Mouse (Mus musculus): ENCODE results near the gene Gtf2a1. TPM values are rescaled to one million over a fixed set of nuclear protein-coding genes. Genes with fewer than 3 reads are reported as not detected.

Gene Gtf2a1
- total and polyA plus RNA-seq, 3 experiments = 19.2 to 34.5 (median 25.7) TPM

DNA sequence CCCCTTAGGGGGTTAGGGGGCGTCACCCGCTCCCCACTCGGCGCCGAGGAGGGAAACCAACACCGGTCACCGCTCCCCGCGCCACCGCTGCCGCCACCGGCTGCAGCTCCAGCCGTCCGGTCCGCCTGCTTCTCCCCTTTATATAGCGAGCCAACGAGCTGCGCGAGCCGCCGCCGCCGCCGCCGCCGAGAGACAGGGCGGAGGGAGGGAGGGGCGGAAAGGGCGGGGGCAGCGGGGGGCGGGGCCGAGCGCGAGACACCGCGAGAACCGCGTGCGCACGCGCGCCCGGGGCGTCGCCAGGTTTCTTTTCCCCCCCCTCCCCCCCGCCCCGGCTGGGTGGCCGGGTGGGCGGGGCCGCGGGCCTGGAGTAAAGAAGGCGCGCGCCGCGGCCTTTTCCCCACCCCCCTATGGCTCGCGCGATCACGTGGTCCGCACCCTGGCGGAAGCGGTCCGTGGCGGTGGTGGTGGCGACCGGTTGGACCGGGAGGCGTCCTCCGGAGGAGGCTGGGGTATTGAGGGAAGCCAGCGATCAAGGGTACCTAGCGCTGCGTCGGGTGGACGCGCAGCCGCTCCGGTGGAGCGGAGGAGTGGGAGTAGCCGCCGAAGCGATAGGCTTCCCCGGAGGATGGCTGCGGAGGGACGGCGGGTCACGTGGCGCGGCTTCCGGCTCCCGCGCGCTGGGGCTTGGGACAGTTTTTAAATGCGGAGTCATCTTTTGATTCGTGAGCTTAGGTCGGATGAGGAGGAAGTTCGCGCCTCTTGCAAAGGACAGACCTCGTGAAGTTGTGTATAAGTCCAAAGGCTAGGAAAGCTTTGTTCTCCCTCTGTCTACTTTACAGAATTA lies at the start of gene Gtf2a1 (continued):
- no peak for TF ChIP-seq IRF4 (IDR thresholded peaks at IDR 0.05; ENCODE audit: low read depth, low read length)

DNA sequence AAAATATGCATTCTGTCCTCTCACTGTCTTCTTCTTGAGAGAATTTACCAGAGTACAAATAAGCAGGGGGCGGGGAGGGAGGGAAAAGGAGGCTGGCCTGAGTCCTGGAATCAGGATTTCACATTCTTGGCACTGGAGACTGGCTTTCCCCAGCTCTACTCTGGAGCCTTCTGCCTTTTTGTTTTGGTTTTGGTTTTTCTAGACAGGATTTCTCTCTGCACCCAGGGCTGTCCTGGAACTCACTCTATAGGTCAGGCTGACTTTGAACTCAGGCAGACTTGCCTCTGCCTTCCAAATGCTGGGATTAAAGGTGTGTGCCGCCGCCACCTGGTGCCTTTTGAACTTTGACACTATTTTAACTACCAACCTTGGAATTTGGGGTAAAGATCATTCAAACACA lies 48.1 kb upstream of the Gtf2a1 start:
- H3K27me3 ChIP-seq (replicated peaks) = peaks cover under 1% of the 10 kb centered on the region
- H3K4me3 ChIP-seq (replicated peaks in 1 of 3; ENCODE audit: low read depth in 2 of 3, low read length in 2 of 3, poor library complexity in 1 of 3) = no peak overlapping the region
- H3K9me3 ChIP-seq (replicated peaks; ENCODE audit: low read length) = peaks cover under 1% of the 10 kb centered on the region
- no peak overlapping the region for H3K9ac ChIP-seq (ENCODE audit: insufficient read depth, low read depth)
- no peak for DNase-seq (ENCODE audit: extremely low read depth)
- peaks cover 12 to 19% of the 10 kb centered on the region in 2 experiments for H3K4me1 ChIP-seq (ENCODE audit: control insufficient read depth in 1 of 2, insufficient read depth in 2 of 2)
- no peaks in the 10 kb centered on the region for H3K79me2 ChIP-seq (replicated peaks; ENCODE audit: control insufficient read depth, extremely low read depth, insufficient read depth, poor library complexity, severe bottlenecking)
- dilution Hi-C loops (cut with MboI; ENCODE audit: extremely low pct_ligation_motif_present, extremely low pct_unique_long_range_greater_than_20kb, low sequenced_read_pairs) = no loop called here
- no peak overlapping the region for H3K4me2 ChIP-seq (ENCODE audit: insufficient read depth, low read depth, poor library complexity, severe bottlenecking)
- H3K27ac ChIP-seq (ENCODE audit: insufficient read depth, low read depth) = no peak overlapping the region
- TF ChIP-seq CTCF (conservative IDR thresholded peaks at IDR 0.05 in 1 of 2, IDR thresholded peaks at IDR 0.05 in 1 of 2; ENCODE audit: low read depth in 2 of 2, low read length in 2 of 2) = peak in 1 of 2 experiments; percentile 11; a peak in 1 of 4 replicates
- TF ChIP-seq RAD21 (IDR thresholded peaks at IDR 0.05; ENCODE audit: low read depth, low read length) = no peak
- in situ Hi-C loops (cut with MboI; ENCODE audit: low pct_ligation_motif_present, low pct_unique_long_range_greater_than_20kb, low sequenced_read_pairs) = loop anchor here (10.0 to 25.0 kb wide), 2 partner anchors 104 to 226 kb away; no protein-coding TSS in a partner anchor
- no peaks in the 10 kb centered on the region for H3K36me3 ChIP-seq (replicated peaks in 1 of 2; ENCODE audit: control insufficient read depth in 1 of 2, insufficient read depth in 1 of 2, low read length in 1 of 2)

DNA sequence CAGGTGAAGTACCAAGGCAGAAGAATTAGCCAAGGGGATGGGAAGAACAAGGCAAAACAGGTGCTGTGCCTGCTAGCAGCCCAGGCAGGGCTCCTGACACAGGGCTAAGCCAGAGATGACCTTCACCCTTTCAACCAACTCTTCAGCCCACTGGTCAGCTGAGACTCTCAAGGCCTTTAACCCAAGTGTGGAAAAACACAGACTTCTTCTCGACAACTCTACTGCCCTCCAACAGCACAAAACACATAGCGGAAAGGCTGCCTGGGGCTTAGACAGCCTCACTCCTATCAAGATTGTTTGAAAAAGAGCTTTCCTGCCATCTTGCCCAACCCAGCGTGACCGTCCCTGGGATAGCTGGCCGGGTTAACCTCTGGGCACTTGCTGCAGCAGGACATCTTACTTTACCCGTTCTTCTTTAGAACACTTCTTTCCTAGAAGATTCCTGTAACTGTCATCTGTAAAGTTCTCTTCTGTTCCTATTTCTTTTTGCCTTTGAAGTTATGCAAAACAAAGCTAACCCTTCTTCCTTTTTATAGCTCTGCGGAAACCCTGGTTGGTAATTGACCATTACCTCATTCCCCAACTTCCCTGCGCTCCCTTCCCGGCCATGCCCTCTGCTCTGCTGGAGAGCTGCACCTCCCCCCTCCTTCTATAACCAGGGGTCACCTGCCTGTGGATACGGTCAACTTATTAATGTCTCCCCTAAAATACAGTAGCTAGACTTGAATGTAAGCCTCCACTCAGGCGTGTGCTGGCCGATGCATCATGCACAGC lies 47.0 kb upstream of the Gtf2a1 start:
- in situ Hi-C loops (cut with MboI; ENCODE audit: low pct_ligation_motif_present, low pct_unique_long_range_greater_than_20kb, low sequenced_read_pairs) (loop anchor here (10.0 to 25.0 kb wide), 2 partner anchors 103 to 225 kb away; no protein-coding TSS in a partner anchor), dilution Hi-C loops (cut with MboI; ENCODE audit: extremely low pct_ligation_motif_present, extremely low pct_unique_long_range_greater_than_20kb, low sequenced_read_pairs) (no loop called here)
- peaks cover 12 to 19% of the 10 kb centered on the region in 2 experiments for H3K4me1 ChIP-seq (ENCODE audit: control insufficient read depth in 1 of 2, insufficient read depth in 2 of 2)
- no peaks in the 10 kb centered on the region for H3K36me3 ChIP-seq (replicated peaks in 1 of 2; ENCODE audit: control insufficient read depth in 1 of 2, insufficient read depth in 1 of 2, low read length in 1 of 2)
- H3K79me2 ChIP-seq (replicated peaks; ENCODE audit: control insufficient read depth, extremely low read depth, insufficient read depth, poor library complexity, severe bottlenecking) = no peaks in the 10 kb centered on the region
- peaks cover 4% of the 10 kb centered on the region for H3K9me3 ChIP-seq (replicated peaks; ENCODE audit: low read length)
- DNase-seq (ENCODE audit: extremely low read depth) = peak; percentile 8
- no peak overlapping the region for H3K4me3 ChIP-seq (replicated peaks in 1 of 3; ENCODE audit: low read depth in 2 of 3, low read length in 2 of 3, poor library complexity in 1 of 3)
- peaks cover 2% of the 10 kb centered on the region for H3K27me3 ChIP-seq (replicated peaks)
- H3K4me2 ChIP-seq (ENCODE audit: insufficient read depth, low read depth, poor library complexity, severe bottlenecking) = peak overlapping the region; percentile 60
- peak overlapping the region; percentile 1; the same call in 1 of the 2 replicates for H3K9ac ChIP-seq (ENCODE audit: insufficient read depth, low read depth)
- peak overlapping the region; percentile 50 for H3K27ac ChIP-seq (ENCODE audit: insufficient read depth, low read depth)
- TF ChIP-seq JUN (IDR thresholded peaks at IDR 0.05; ENCODE audit: insufficient read depth, low read depth, low read length) (peak; percentile 75), RAD21 (IDR thresholded peaks at IDR 0.05; ENCODE audit: low read depth, low read length) (no peak), UBTF (IDR thresholded peaks at IDR 0.05; ENCODE audit: low read depth, low read length) (no peak), ZKSCAN1 (IDR thresholded peaks at IDR 0.05; ENCODE audit: borderline replicate concordance, low read depth, low read length) (no peak), HCFC1 (IDR thresholded peaks at IDR 0.05; ENCODE audit: low read depth, low read length) (no peak), CHD2 (IDR thresholded peaks at IDR 0.05; ENCODE audit: low read length) (no peak), ZNF384 (IDR thresholded peaks at IDR 0.05; ENCODE audit: low read depth, low read length) (no peak), MEF2A (IDR thresholded peaks at IDR 0.05; ENCODE audit: borderline replicate concordance, low read depth, low read length) (peak; percentile 85), PAX5 (IDR thresholded peaks at IDR 0.05; ENCODE audit: low read length) (no peak), MAX (IDR thresholded peaks at IDR 0.05; ENCODE audit: low read length) (no peak), E2F4 (IDR thresholded peaks at IDR 0.05; ENCODE audit: insufficient replicate concordance, low read depth, low read length) (no peak), RCOR1 (conservative IDR thresholded peaks at IDR 0.05; ENCODE audit: low read depth, low read length) (no peak), JUND (conservative IDR thresholded peaks at IDR 0.05; ENCODE audit: low read depth, low read length) (no peak), TBP (conservative IDR thresholded peaks at IDR 0.05; ENCODE audit: low read depth, low read length) (peak; percentile 57; the same call in 1 of the 2 replicates), ELF1 (IDR thresholded peaks at IDR 0.05; ENCODE audit: low read depth, low read length) (no peak), USF2 (conservative IDR thresholded peaks at IDR 0.05; ENCODE audit: low read depth, low read length) (no peak), MAFK (IDR thresholded peaks at IDR 0.05; ENCODE audit: insufficient replicate concordance, low read length) (no peak), TCF12 (IDR thresholded peaks at IDR 0.05; ENCODE audit: low read depth, low read length) (no peak), CTCF (conservative IDR thresholded peaks at IDR 0.05 in 1 of 2, IDR thresholded peaks at IDR 0.05 in 1 of 2; ENCODE audit: low read depth in 2 of 2, low read length in 2 of 2) (no peak), GABPA (IDR thresholded peaks at IDR 0.05; ENCODE audit: insufficient replicate concordance, low read depth, low read length) (no peak), MXI1 (IDR thresholded peaks at IDR 0.05; ENCODE audit: low read depth, low read length) (no peak), SIN3A (IDR thresholded peaks at IDR 0.05; ENCODE audit: low read length) (0 out of 2 replicates have a peak, but pooled peaks have one; percentile 39), MAZ (IDR thresholded peaks at IDR 0.05; ENCODE audit: low read depth, low read length) (no peak), KAT2A (IDR thresholded peaks at IDR 0.05; ENCODE audit: insufficient replicate concordance, low read length) (no peak), CHD1 (IDR thresholded peaks at IDR 0.05; ENCODE audit: low read depth, low read length) (no peak)
